Mouse (Mus musculus): ENCODE measurements around the gene Zc3h12a. TPM values are rescaled to one million over a fixed set of nuclear protein-coding genes. Genes with fewer than 3 reads are reported as not detected.

Gene Zc3h12a
- total RNA-seq, 4 experiments from 2014 or later: 0.57 to 2.9 (median 1.5) TPM

DNA sequence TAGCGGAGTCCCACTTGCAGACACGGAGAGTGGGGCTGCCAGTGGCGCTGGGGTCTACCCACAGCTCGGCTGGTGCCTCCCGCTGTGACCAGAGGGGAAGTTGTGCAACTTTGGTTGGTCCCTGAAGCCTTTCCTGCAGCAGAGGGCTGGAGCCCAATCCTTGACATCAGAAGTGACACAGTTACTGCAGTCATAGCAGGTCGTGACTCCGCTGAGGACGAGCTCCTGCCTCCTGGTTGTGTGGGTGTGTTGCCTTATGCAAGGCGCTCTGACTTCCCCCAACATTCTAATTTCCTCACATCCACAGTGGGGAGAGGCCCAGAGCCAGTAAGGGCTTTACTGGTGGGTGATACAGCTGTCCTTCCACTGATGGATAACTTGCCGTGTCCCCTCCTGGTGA, 17.6 kb upstream of the Zc3h12a start:
- DNase-seq (ENCODE audit: low spot score in 2 of 2): no peak

DNA sequence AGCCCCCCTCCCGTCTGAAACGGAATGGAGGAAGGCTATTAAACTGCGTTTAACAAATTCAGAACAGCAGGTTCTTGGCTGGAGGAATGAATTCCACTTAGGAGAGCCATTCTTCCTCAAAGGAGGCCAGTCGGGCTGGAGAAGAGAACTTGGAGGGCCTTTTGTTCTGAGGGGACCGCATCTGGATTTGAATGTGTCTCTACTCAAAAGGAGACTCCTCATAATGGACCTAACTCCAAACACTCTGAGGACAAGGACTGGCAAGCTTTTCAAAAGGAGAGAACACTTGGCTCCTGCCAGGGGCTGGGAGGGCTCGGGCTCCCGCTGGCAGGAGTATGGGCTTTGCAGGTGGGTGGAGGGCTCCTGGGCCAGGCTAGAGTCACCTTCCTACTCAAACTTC, 17.0 kb upstream of the Zc3h12a start:
- DNase-seq (ENCODE audit: low spot score in 2 of 2): no peak

DNA sequence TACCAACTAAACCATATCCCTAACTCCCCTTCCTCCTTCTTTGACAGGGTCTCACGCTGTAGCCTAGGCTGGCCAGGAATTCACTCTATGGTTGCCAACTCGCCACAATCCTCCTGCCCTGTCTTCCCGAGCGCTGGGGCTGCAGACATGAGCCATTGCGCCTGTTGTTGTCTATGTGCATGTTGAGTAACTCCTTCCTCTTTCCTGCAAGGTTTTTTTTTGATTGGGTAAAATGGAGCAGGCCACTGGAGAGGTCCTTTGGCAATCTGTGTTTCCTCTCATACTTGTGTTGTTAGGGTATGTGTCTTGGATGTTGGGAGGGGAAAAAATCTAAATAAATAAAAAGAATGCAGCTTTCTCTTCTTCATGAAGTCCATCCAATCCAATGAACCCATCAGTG, 16.6 kb upstream of the Zc3h12a start:
- no peak for DNase-seq (ENCODE audit: low spot score in 2 of 2)

DNA sequence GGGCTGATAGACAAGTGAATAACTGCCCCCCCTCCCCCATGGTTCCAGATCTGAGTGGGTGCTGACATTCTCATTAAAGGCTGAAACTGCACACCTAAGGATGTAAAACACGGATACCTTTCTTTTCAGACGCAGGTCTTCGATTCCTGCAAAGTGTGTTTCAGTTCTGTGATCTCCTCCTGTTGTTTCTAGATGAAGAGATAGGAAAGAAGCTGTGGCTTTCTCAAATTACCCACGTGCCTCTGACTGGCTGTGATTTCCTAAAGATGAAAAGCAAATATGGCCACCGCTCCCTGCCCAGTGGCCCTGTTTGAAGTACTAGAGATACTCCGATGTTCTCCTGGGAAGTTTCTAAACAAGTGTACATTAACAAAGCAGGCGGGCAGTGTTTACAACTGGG, 10.7 kb upstream of the Zc3h12a start:
- DNase-seq (ENCODE audit: low spot score in 2 of 2): no peak

DNA sequence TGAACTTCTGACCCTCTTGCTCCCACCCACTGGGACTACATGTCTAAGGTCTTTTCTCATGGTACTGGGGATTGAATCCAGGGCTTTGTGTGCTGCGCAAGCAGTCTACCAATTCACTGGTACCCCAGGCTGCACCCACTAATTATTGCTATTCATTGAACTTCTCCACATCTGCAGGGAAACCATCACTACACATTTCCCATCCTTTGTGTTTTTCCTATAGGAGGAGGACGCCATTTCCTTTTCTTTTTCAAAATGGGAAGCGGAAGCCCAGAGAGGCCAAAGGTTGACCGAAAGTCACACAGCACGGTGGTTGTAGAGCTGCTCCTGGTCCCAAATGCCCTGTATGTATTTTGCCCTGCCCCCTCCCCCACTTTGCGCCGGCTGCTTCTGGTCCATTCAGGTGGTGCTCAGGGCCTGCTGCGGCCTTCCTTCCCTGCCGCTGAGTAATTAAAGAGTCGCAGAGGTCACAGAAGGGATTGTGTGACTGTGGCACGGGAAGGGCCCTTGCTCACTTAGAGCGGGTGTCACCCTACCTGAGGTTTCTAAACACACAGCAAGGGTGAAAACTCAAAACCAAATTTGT, 8.8 kb upstream of the Zc3h12a start:
- no peak for DNase-seq (ENCODE audit: low spot score in 2 of 2)

DNA sequence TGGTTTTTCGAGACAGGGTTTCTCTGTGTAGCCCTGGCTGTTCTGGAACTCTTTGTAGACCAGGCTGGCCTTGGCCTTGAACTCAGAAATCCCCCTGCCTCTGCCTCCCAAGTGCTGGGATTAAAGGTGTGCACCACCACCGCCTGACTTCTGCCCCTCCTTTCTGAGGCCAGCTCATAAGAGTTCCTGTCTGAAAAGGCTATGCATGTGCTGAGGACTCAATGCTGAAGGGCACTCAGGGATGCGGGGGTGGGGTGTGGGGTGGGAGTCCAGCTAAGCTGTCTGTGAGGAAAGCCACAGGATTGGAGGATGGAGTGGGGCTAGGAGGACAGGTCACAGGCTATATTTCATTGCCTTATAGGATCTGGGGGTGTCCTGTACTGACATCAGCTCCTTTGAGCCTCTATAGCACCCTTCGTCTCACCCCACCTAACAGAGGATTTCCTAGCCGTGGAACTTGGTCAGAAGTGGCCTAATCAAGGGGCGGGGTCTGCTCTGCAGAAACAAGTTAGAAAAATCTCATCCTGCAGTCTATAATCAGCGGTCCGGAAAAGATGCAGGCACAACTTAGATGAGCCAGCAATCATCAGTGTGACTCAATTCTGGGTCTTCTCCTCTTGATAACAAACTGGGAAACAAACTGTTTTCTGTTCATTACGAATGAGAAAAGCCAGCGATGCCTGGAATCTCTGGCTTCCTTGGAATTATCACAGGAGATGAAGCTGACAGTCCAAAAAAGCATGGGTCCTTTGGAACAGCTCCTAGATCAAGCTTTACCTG, 7.6 kb upstream of the Zc3h12a start:
- no peak for DNase-seq (ENCODE audit: low spot score in 2 of 2)

DNA sequence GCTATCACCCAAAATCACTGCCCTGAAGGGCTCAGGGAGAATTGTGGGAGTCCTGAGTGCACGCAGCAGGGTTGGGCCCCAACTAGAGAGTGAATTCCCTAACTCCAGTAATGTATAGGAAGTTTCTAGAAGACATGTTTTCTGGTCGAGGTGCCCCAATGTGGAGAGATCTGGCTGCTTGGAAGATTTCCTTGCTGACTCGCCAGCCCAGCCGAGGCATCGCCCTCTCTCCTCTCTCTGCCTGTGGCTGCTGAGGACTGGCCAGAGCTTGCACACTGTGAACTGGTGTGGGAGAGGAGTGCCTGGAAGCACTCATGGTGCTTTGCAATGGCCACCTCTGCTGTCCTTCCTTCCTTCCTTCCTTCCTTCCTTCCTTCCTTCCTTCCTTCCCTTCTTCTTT, 7.0 kb upstream of the Zc3h12a start:
- no peak for DNase-seq (ENCODE audit: low spot score in 2 of 2)

DNA sequence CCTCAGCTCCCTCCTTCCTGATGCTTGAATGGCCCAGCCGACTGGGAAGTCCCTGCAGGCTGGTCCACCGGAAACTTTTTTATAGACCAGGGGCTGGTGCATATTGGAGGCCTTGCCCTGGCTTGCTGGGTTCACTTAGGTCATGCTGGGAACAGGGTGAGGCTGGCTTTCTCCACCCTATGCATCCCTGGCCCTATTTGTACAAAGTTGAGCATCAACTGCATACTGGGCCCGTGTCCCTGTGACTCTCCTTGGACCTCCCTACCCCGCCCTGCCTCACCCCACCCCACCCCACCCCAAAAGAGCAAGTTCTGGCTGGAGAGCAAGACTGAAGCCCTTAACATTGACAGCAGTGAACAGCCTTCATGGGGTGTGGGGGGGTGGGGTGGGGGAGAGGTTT, 6.6 kb upstream of the Zc3h12a start:
- no peak for DNase-seq (ENCODE audit: low spot score in 2 of 2)

DNA sequence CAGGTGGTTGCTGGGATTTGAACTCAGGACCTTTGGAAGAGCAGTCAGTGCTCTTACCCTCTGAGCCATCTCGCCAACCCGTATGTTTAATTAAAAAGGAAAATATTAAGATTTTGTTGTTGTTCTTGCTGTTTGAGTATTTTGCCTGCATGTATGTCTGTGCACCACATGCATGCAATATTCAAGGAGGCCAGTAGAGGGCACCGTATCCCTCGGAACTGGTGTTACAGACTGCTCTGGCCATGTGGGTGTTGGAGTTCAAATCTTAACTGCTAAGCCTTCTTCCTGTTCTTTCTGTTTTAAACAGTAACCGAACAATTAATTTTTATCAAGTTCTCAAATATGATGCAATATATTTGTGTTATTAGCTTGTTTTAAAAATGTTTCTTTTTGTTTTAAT, 4.8 kb upstream of the Zc3h12a start:
- DNase-seq (ENCODE audit: low spot score in 2 of 2): no peak

DNA sequence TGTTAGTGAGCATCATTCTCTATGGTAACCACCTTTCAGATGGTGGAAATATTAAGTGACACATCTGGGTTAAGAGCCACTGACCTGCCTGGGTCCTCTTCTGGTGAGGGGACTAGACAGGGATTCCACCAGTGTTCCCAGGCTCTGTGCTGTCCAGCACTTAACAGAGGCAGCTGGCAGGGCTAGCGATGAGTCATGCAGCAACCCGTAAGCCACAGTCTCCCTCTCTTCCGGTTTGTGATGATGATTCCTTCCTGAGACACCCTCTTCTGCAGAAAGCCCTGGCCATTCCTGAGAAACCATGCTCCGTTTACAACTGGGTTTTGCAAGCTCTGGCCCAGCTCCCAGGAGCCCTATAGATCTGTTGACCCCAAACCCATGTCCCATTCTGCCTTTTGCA, 3.9 kb upstream of the Zc3h12a start:
- no peak for DNase-seq (ENCODE audit: low spot score in 2 of 2)

DNA sequence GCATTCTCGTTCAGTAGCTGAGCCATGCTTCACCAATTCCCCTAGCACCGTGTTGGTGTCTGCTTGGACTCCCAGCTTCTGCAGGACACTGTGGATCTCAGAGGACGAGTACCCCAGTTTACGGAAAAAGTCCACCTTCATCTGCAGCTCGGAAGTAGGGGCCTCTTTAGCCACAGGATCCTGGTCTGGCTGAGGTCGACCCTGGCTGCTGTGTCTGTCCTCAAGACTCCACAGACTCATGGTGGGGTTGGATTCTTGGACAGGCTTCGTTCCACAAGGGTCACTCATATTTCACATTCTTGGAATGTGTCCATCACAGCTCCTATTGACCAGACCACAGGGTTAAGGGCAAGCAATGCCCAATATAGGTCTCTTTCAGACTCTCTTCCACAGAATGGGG, 879 bp downstream of the Zc3h12a start:
- no peak for DNase-seq (ENCODE audit: low spot score in 2 of 2)

DNA sequence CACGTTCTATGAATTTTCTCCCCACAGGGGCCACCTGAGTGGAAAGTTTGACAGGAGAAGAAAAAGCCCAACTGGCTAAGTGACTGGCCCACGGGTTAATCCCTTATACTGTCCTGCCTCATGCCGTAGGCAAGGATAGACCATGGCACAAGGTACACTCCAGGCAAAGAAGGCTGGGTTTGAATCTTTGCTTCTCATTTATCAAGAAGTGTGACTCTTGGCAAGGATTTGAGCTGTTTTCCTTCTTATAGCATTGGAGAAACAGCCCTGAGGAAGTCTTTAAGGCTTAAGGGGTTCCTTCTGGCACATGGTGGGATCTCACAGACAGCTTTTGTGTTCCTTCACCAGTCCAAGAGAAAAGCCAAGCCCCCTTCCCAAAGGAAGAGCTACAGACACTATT, 1.5 kb downstream of the Zc3h12a start:
- DNase-seq (ENCODE audit: low spot score in 2 of 2): no peak

DNA sequence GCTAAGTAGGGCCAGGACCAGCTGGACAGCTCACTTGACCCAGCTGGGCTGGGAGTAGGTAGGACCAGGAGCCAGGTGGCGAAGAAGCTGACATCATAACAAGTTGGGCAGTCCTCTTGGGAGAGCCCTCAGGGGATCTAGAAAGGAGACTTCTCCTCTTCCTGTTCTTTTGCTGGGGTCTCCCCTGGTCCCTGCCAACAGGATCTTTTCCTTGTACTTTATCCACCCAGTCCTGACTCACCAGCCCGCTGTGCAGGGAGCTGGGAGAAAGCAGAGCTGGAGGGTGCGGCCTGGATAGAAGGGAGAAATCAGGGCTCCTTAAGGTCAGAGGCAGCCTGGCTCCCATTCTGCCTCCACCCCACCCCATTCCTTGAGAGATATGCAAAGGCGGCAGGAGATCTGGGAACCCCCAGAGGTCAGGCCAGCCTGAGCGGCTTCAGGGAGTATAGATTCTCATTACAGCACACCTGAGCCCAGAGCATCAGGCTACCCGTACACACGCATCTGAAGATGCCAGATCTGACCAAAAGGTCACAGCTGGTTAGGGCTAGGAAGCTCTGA, 2.2 kb downstream of the Zc3h12a start:
- DNase-seq (ENCODE audit: low spot score in 2 of 2): no peak

DNA sequence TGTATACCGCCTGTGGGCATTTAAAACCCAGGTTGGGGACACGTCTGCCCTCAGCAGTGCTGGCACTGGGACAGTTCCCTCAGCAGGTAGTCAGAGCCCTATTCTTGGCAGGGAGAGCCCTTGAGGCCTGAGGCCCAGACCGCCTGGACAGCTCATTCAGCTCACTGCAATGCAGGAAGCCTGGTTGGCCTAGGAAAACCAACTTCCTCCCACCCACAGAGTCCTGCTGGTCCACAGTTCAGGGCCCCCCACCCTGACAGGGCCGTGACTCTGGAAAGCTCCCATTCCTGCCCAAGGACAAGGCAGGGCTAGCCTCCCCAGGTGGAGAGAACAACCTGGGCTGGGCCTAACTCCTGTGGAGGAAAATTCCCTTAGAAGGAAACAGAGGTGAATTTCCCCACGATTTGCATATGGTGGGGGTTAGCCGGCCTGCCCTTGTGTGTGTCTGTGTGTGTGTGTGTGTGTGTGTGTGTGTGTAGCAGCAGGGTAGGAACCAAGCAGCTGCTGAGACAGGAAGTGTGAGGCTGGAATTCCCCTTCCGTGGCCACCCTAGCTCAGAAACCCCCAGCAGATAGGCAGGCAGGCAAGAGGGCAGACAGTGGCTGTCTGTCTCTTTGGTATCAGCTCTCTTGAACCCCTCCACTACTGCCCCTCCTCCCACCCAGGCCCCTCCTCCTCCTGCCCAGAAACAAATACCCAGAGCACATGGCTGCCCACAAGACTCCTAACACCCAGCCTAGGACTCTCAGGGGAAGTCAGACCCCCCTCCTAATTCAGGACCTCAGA, 3.0 kb downstream of the Zc3h12a start:
- no peak for DNase-seq (ENCODE audit: low spot score in 2 of 2)

DNA sequence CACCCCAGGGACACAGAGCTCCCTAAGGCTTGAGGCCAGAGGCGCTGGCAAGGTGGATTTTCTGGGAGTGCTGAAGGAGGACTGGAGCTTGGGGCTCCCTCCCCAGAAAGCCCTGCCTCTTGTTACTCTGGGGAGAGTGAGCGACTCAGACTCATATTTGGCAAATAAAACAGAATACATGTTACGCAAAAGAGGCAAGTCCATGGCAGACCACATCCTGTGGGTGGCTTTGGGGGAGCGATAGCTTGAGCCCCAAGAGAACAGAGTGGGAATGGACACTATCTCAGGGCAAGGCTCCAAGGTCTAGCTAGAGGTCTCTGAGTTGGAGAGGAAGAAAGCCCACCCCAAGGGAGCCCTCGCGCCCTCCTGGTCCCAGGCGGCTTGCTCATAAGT, 4.4 kb downstream of the Zc3h12a start:
- no peak for DNase-seq (ENCODE audit: low spot score in 2 of 2)

DNA sequence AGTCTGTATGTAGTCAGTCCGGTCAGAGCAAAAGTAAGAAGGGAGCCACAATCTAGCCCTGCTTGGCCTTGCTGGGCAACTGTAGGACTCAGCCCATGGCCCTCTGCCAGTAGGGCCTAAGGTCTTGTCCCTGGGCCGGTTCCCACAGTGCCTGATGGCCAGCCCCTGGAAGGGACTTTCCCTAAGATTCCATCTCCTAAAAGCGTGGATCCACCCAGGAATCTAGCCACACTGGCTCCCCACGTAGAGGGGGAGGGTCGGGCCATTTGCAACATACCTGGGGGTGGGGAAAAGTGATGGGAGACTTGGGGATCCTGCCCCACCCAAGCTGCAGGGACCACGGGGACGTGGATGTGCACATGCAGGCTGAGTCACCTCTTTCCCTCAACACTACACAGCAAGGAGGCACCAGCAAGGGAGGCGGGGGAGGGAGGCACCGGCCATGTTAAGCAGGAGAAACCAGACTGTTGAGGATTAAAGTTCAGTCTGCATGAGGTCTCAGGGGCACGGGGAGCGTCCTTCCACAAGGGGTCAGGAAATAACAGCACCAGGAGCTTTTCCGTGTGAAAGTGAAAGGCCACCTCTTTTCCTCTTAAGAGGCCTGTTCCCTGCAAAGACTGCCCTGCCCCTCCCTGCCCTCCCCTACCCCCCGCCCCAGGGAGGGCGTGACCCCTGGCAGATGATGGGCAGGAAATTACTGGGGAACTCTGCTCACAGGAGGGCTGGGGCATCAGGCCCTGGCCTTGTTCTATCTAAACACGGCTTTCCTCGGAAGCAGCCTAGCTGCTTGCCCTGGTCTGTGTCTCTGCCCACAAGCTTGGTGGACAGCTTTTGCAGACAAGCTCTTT, 5.0 kb downstream of the Zc3h12a start:
- no peak for DNase-seq (ENCODE audit: low spot score in 2 of 2)

DNA sequence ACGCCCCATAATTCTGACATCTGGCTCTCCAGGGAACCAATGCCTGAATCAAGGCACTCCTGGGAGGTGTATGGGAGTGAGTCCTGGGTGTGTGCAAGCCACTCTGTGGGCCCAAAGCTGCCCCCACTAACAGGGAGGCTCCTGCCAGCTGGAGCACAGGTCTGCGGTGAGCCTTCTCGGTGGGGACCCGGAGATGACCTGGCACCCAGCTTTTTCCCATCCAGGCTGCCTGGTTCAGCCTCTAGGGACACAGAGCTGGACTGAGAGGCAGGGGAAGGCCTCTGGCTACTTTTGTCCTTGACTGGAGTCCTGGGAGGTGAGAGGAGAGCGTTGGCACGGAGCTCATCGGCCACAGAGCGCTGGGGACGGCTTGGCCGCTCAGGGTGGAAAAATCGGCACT, 7.9 kb downstream of the Zc3h12a start:
- no peak for DNase-seq (ENCODE audit: low spot score in 2 of 2)

DNA sequence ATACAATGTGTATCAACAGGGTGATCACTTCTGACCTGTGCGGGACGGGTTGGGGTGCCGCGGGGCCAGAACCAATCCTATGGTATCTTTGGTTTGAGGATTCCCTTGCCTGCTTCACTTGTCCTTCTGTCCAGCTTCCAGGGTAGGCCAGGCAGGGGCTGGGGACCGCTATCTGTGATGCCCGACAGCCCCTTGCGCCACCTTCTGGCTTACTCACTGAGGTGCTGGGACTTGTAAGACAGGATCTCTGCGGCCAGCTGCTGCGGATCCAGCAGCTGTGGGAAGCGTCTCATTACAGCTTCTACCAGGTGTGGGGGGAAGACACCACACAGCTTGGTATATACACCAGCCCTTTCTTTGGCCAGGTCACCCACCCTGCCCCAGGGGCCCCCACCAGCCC, 8.6 kb downstream of the Zc3h12a start:
- no peak for DNase-seq (ENCODE audit: low spot score in 2 of 2)

DNA sequence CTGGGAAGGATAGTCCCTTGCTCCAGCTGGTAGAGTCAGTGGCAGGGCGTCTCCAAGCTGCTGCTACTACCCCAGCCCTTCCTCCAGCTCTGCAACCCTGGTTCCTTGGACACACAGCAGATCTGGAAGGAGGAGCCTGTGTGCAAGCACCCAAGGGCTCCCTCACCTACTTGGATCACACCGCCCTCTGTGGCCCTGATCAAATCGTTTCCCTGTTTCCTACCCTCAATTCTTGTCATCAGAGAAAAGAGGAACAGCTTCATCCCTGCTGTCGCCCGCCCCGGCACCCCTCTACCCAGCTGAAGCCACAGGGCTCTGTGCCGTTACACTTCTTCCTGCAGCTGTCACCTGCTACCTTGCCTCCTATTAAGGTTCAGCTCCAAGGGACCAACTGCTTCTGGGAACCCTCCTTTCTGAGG, 9.7 kb downstream of the Zc3h12a start:
- DNase-seq (ENCODE audit: low spot score in 2 of 2): no peak

DNA sequence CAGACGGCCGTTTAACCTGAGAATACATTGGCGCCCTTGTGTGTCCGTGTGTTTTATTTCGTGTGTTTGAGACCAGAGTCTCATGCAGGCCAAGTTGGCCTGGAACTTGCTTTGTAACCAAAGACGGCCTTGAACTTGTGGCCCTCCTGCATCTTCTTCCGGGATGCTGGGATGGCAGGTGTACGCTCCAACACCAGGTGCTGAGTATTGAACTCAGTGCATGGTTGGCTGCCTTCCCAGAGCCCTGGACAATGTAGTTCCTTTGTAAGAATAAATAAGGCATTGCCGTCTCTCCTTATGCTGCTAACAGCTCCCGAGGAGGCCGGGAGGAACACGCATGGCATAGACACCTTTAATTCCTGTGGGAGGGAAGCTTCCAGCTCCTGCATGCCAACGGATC, 10.7 kb downstream of the Zc3h12a start:
- no peak for DNase-seq (ENCODE audit: low spot score in 2 of 2)

DNA sequence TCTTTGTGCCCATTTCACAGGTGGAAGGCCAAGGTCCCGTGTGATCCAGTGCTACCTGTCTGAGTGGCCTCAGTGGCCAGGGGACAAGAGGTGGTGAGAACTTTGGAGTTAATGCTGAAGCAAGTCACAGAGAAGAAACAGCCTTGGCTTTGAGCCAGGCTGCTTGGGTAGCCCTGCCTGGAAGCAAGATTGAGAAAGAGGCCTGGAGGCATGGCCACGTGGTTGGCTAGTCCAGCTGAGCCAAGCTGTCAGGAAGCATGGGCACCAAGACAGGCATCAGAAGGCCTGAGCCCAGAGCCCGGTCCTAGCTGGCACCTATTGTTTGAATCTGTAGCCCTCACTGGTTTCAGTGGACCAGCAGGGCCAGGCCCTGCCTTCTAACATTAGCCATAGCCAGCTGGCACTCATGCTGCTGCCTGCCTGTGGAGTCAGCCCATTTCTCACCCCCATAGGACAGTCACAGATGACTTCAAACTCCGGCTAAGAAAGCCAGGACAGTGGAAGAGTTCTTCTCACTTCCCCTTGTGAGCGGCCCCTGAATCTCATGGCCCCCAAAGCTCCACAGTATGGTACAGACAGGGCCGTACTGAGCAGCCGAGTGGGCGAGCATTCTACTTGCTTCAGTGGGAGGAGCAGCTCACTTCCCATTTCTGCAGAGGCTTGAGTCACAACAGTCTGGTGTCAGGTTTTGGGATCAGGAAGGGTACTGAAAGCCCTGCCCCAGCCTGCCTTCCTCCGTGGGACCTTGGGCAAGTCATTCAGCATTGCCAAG, 11.4 kb downstream of the Zc3h12a start:
- peak; percentile 29 to 81 for DNase-seq (ENCODE audit: low spot score in 2 of 2)
